Mouse (Mus musculus) megakaryocyte progenitor cell, adult 5-6 weeks (primary cell): Measurements from ENCODE around the gene Txn2. TPM values are rescaled to one million over a fixed set of nuclear protein-coding genes. Genes with fewer than 3 reads are reported as not detected.

Experiments used
- ATAC-seq: replicated peaks from 2 replicates; pipeline ENCODE4 v1.8.0; 2016; ENCODE audit warnings: mild to moderate bottlenecking, moderate TSS enrichment, inconsistent platforms; ENCODE audit not compliant: poor library complexity
- total RNA-seq, 2 experiments: library from RNA; stranded (forward) in 1 of 2; stranded (reverse) in 1 of 2; fragments of 157-497, 149-512 nt in 1 of 2; fragments of 200-1000 nt in 1 of 2; gene quantifications; 2 replicates each; pipeline versions ENCODE4 v1.2.3 to v1.2.4; 2015 to 2017

The Txn2 gene
- total RNA-seq, 2 experiments from 2014 or later, result 44.4 to 255 TPM

DNA sequence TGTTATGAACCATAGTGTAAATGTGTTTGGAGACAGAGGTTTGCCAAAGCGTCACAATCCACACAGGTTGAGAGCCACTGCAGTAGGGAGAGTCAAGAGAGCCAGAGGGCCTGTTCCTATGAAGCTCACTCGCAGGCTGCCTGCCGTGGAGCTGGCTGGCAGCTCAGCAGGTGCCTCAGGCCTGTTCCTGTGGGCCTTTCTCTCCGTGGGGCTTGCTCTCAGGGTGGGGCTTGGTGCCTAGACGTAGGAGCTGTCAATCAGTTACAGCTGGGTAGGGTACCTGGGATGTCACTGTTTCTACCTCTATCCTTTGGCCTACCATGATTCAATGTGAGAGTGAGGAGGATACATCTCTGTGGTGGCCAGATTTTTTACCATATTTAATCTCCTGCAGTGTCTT, 6.2 kb upstream of the Txn2 start:
- no peak for ATAC-seq

- ATAC-seq, result peak; percentile 9
Observed at GRCm38 (mm10) chr15:77934326-77934725, 5.5 kb upstream of the Txn2 start.

DNA sequence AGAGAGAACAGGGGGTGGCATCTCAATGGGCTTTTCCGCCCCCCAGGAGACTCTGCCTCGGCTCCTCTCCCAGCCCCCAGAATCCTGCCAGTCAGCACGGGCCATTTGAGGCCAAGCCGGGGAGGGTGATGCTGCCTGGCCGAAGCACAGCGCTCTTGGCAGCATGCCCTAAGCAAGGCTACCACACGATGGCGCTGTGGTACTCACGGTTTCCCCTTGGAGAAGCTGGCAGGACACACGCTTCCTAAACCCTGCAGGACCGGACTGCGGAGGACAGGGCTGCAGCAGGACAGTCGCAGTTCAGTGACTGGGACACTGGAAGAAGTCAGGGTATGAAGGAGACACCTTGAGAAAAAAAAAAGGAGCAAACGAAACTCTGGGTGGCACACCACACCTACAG, 5.0 kb upstream of the Txn2 start:
- ATAC-seq, result peak; percentile 52

DNA sequence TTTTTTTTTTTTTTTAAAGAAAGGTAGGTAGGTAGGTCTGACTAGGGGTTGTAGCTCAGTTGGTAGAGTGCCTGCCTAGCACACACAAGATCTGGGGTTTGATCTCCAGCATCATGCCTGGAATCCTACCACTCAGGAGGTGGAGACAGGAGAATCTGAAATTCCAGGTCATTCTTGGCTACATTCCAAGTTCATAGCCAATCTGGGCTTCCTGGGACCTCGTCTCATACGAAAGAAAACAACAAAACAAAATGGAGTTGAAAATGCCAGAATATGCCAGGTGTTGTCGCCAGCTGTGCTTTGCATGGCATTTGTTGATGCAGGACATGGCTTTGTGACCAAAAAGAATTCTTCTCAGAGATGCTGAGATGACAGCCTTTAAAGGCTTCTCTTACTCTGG, 4.4 kb upstream of the Txn2 start:
- no peak for ATAC-seq

DNA sequence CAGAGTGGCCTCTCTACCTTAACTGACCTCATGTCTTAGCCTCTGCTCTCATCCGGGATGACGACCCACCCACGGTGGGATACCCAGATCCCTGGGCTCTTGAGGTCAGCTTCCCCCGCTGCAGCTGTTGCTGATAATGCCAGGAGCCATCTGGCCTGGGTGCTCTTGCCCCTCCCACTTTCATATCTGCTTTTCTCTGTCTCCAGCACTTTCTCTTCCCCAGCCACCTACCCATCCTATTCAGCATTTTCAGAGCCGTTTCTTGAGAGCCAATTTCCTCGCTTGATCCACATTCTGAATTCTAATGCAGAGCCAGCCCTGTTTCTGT, 2.8 kb upstream of the Txn2 start:
- peak; percentile 32 for ATAC-seq

DNA sequence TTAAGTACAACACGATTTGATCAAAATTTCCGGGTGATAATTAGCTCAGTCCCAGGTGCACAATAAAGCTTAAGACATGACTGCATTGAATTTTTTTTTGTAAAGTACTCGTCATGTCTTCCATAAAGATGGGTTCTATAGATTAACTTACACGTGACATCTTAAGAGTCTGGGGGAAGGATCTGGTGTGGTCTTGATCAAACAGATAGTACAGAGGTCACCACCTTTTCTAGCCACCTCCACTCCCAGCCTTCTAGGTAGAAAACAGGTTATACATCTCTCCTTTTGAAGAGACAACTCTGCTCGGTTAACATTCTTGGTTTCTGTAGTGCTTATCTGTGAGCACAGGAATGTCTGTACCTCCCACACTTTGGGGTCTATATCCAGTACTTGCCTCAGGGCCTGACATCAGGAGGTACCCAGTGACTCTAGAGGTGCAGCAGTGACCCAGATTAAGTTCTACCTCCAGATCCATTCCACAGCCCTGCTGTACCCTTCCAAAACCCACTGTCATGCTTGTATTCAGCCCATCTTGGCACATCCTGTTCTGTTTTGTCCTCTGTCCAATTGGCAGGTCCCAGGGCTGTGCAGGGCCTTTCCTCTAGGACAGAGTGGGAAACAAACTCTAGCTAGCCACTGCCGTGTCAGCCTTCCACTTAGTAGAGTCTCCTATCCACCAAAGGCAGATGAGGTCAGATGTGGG, 2.3 kb upstream of the Txn2 start:
- no peak for ATAC-seq

- no peak for ATAC-seq
Observed at GRCm38 (mm10) chr15:77929804-77930203, 998 bp upstream of the Txn2 start.

- no peak for ATAC-seq
Observed at GRCm38 (mm10) chr15:77928091-77928490, 715 bp downstream of the Txn2 start.

- no peak for ATAC-seq
Observed at GRCm38 (mm10) chr15:77926921-77927320, 1.9 kb downstream of the Txn2 start.

GRCm38 (mm10) chr15:77925195-77925594, 3.6 kb downstream of the Txn2 start:
- no peak for ATAC-seq

GRCm38 (mm10) chr15:77923267-77924035, 5.4 kb downstream of the Txn2 start:
- ATAC-seq, result no peak

GRCm38 (mm10) chr15:77922710-77923109, 6.1 kb downstream of the Txn2 start:
- ATAC-seq, result no peak

DNA sequence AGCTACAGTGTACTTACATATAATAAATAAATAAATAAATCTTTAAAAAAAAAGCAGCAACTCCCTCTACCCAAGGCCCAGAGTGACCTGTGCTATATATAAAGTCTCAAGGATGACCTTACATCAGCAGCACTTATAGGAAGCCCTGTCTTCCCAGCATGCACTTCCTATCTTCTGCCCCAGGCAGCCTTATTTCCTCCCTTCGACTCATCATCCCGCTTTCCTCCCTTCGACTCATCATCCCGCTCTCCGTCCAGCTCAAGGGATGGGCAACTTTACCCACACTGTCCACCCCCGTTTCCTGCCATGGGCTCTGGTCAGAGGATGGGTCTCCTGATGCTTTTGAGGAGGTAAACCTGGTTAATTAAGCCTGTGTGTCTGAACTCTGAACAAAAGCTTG, 7.2 kb downstream of the Txn2 start:
- ATAC-seq, result no peak

DNA sequence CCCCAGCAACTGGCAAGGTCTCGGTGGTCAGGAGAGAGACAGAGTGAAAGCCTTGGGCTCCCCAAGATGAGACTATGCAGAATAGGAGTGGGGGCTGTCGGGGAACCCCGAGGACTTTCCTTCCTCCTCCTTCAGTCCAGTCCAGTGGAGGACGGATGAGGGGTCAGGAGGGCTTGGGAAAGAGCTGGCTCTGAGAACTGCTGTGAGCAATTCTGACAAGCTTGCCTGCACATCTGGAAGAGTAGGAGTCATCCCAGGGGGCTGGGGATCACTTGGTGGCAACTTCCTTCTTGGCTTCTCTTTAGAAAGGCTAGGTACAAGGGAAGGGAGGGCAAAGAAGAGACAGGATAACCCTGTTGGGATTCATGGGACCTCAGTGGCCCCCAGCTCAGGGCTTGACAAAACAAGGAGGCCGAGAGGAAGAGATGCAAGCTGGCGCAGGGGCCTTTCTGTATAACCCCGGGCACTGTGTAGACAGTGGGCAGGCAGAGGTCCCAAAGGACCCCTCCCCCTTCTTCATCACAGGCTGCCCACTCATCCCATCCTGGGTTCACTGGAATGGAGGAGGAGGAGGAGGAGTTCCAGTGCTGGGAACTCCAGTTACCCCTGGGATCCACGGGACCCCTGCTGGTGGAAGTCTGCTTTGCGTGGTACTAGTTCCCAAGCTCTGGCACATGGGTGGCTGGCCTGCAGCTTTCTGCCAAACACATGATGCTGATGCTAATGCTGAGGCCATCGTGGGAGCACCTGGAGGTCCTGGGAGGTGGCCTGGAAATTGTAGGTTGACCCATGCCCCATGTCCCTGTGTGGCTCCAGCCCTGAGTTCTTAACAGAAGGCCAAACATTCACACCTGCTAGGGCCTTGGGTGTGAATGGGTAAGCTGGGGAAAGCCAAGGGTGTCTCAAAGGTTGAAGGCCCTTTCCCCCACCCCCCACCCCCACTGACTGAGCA, 8.0 kb downstream of the Txn2 start:
- ATAC-seq, result peak; percentile 44; the same call in 1 of the 2 replicates

GRCm38 (mm10) chr15:77919441-77919840, 9.4 kb downstream of the Txn2 start:
- ATAC-seq, result no peak

GRCm38 (mm10) chr15:77916851-77917544, 11.8 kb downstream of the Txn2 start:
- peak; percentile 93 for ATAC-seq

DNA sequence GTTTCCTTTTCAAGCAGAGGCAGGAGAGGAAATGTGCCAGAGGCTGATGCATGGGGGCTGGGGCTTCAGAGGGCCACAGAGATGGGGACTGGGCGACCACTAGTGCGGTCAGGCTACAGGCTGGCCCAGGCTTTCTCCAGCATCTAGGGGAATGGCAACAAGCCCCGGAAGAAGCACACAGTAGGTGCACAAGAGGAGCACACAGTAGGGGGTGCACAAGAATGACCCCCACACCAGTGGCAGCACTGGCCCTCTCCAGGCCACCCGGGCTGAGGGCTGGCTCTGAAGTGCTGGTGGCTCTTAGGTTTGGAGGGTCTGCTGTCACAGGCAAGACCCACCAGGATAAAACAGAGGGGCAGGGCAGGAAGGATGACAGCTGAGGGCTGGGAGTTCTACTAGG, 13.5 kb downstream of the Txn2 start:
- ATAC-seq, result no peak

- ATAC-seq, result no peak
Observed at GRCm38 (mm10) chr15:77914507-77914906, 14.3 kb downstream of the Txn2 start.

- no peak for ATAC-seq
Observed at GRCm38 (mm10) chr15:77913054-77913453, 15.8 kb downstream of the Txn2 start.

DNA sequence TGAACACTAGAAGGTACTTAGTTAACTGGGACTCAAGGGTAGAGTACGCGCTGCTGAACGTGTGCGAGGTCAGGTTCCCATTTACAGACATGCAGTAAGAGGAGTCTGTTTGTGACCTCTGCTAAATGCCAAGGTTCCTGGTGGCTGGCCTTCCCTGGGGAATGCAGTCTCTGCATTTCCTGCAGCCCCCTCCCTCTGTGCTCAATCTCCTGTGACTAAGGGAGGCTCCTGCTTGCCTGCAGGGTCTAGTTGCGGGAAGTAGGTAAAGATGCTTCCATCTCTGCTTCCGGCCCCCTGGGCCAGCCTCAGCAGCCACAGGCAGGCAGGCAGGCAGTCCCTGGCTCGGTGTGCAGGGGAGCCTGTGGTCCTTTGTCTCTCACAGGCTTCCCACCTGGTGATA, 16.2 kb downstream of the Txn2 start:
- ATAC-seq, result no peak

- no peak for ATAC-seq
Observed at GRCm38 (mm10) chr15:77912048-77912447, 16.8 kb downstream of the Txn2 start.
